Mouse (Mus musculus) liver, embryonic 13.5 days (tissue): ENCODE data around the gene Scgb1b30. TPM values are rescaled to one million over a fixed set of nuclear protein-coding genes. Genes with fewer than 3 reads are reported as not detected.
"Not testable (repeated sequence)": the region's sequence is repeated elsewhere in the genome, so short reads cannot be mapped to it uniquely, and the experiment has no call there.

ENCODE experiments used
- ATAC-seq: fragments of 200-750 bp; cut with Nextera tagmentation; 2 replicates; pipeline ENCODE4 v1.8.0; 2017; ENCODE audit warnings: low read depth, mild to moderate bottlenecking, moderate number of reproducible peaks, moderate library complexity
- DNase-seq: peaks from one replicate; pipeline ENCODE4 v3.0.0; 2022
- H3K27ac ChIP-seq: fragments of 300-500 bp; sonication (generic); 2 replicates; pipeline ENCODE4 v1.5.1; 2015; ENCODE audit warnings: moderate library complexity, mild to moderate bottlenecking, inconsistent platforms
- H3K27me3 ChIP-seq: fragments of 300-500 bp; sonication (generic); 2 replicates; pipeline ENCODE4 v1.6.1; 2015; ENCODE audit warnings: mild to moderate bottlenecking, inconsistent platforms
- H3K36me3 ChIP-seq: fragments of 300-500 bp; sonication (generic); 2 replicates; pipeline ENCODE4 v1.6.1; 2015; ENCODE audit warnings: mild to moderate bottlenecking, inconsistent platforms
- H3K4me1 ChIP-seq: fragments of 300-500 bp; sonication (generic); replicated peaks from 2 replicates; pipeline ENCODE4 v1.6.1; 2015; ENCODE audit warnings: inconsistent platforms
- H3K4me2 ChIP-seq: fragments of 300-500 bp; sonication (generic); 2 replicates; pipeline ENCODE4 v1.6.1; 2015; ENCODE audit warnings: inconsistent platforms, mild to moderate bottlenecking, moderate library complexity
- H3K4me3 ChIP-seq: fragments of 300-500 bp; sonication (generic); replicated peaks from 2 replicates; pipeline ENCODE4 v1.5.1; 2015; ENCODE audit warnings: mild to moderate bottlenecking, inconsistent platforms
- H3K9ac ChIP-seq: fragments of 300-500 bp; sonication (generic); 2 replicates; pipeline ENCODE4 v1.6.1; 2015; ENCODE audit warnings: mild to moderate bottlenecking, inconsistent platforms
- H3K9me3 ChIP-seq: fragments of 300-500 bp; sonication (generic); replicated peaks from 2 replicates; pipeline ENCODE4 v1.6.1; 2016; ENCODE audit warnings: inconsistent platforms
- WGBS: fragments of 180-500 bp; shearing (Covaris S2); methylation state at CpG from one replicate; pipeline ENCODE4 v1.1.7; 2015; ENCODE audit not compliant: insufficient replicate concordance; 5-methylcytosine and 5-hydroxymethylcytosine counted together
- polyA plus RNA-seq: library from polyadenylated mRNA; unstranded; fragments of >200 nt; fragmentation: Nextera tagmentation; extraction: Ambion mirVana; gene quantifications from 2 replicates; pipeline ENCODE4 v1.2.1, GENCODE M21; 2015

Gene Scgb1b30
- polyA plus RNA-seq = not detected in 2 replicates

GRCm38 (mm10) chr7:34094911-34095481 lies at the start of gene Scgb1b30:
TSS of gene Scgb1b30 (plus strand) at chr7:34095431.
- H3K4me2 ChIP-seq = no peak within 1 kb of the TSS
- no peak within 1 kb of the TSS for H3K9ac ChIP-seq
- H3K4me1 ChIP-seq = no peaks in the 10 kb centered on the region
- DNase-seq = no peak
- H3K36me3 ChIP-seq = no peaks in the 10 kb centered on the region
- H3K27me3 ChIP-seq = no peaks in the 10 kb centered on the region
- no peak within 1 kb of the TSS for H3K4me3 ChIP-seq
- H3K9me3 ChIP-seq = peaks cover 4% of the 10 kb centered on the region; the same call in 1 of the 2 replicates
- no peak within 1 kb of the TSS for H3K27ac ChIP-seq
- 59% methylated on average over 3 of the region's 3 CpGs for WGBS
- ATAC-seq = no peak

- not testable (repeated sequence) for H3K27me3 ChIP-seq, H3K4me1 ChIP-seq, H3K27ac ChIP-seq, H3K9me3 ChIP-seq, H3K4me2 ChIP-seq, H3K4me3 ChIP-seq, H3K9ac ChIP-seq, DNase-seq, ATAC-seq, H3K36me3 ChIP-seq
- WGBS = 51% methylated on average over 5 of the region's 5 CpGs
Observed at GRCm38 (mm10) chr7:34068132-34068531, 27.1 kb upstream of the Scgb1b30 start.

- Histone ChIP-seq H3K4me2 (no peak overlapping the region), H3K9ac (no peak overlapping the region), H3K27ac (no peak overlapping the region), H3K36me3 (no peaks in the 10 kb centered on the region), H3K4me1 (no peaks in the 10 kb centered on the region), H3K27me3 (no peaks in the 10 kb centered on the region), H3K9me3 (0 out of 2 replicates have a peak, but pooled peaks cover 4% of the 10 kb centered on the region), H3K4me3 (no peak overlapping the region)
- DNase-seq (no peak), ATAC-seq (no peak)
- WGBS = 37% methylated on average over 2 of the region's 2 CpGs
Observed at GRCm38 (mm10) chr7:34100002-34100401, 4.8 kb downstream of the Scgb1b30 start.

- H3K27me3 ChIP-seq = no peaks in the 10 kb centered on the region
- no peaks in the 10 kb centered on the region for H3K4me1 ChIP-seq
- no peak overlapping the region for H3K9ac ChIP-seq
- H3K27ac ChIP-seq = no peak overlapping the region
- DNase-seq = no peak
- 0 out of 2 replicates have a peak, but pooled peaks cover 4% of the 10 kb centered on the region for H3K9me3 ChIP-seq
- no peaks in the 10 kb centered on the region for H3K36me3 ChIP-seq
- no peak overlapping the region for H3K4me2 ChIP-seq
- ATAC-seq = no peak
- H3K4me3 ChIP-seq = no peak overlapping the region
Observed at GRCm38 (mm10) chr7:34101276-34101675, 6.0 kb downstream of the Scgb1b30 start.

GRCm38 (mm10) chr7:34109190-34109589 lies 14.0 kb downstream of the Scgb1b30 start:
- Histone ChIP-seq H3K4me2 (no peak overlapping the region), H3K9me3 (no peaks in the 10 kb centered on the region), H3K27me3 (no peaks in the 10 kb centered on the region), H3K4me3 (no peak overlapping the region), H3K9ac (no peak overlapping the region), H3K4me1 (no peaks in the 10 kb centered on the region), H3K36me3 (peaks cover 7% of the 10 kb centered on the region), H3K27ac (no peak overlapping the region)
- 69% methylated on average over 5 of the region's 5 CpGs for WGBS
- DNase-seq = no peak
- ATAC-seq = no peak

- no peaks in the 10 kb centered on the region for H3K4me1 ChIP-seq
- ATAC-seq = no peak
- 72% methylated on average over 3 of the region's 3 CpGs for WGBS
- no peak overlapping the region for H3K27ac ChIP-seq
- H3K27me3 ChIP-seq = no peaks in the 10 kb centered on the region
- peaks cover 10% of the 10 kb centered on the region for H3K36me3 ChIP-seq
- DNase-seq = no peak
- no peak overlapping the region for H3K4me3 ChIP-seq
- H3K9ac ChIP-seq = no peak overlapping the region
- H3K4me2 ChIP-seq = no peak overlapping the region
- no peaks in the 10 kb centered on the region for H3K9me3 ChIP-seq
Observed at GRCm38 (mm10) chr7:34116601-34117000, 21.4 kb downstream of the Scgb1b30 start.

- DNase-seq, H3K9ac ChIP-seq, H3K4me1 ChIP-seq, H3K36me3 ChIP-seq, H3K27ac ChIP-seq, H3K9me3 ChIP-seq, H3K4me2 ChIP-seq, H3K4me3 ChIP-seq, H3K27me3 ChIP-seq, ATAC-seq: not testable (repeated sequence)
- WGBS = 33% methylated on average over 1 of the region's 1 CpGs
Observed at GRCm38 (mm10) chr7:34120636-34121035, 25.4 kb downstream of the Scgb1b30 start.

- Histone ChIP-seq H3K4me2 (no peak overlapping the region), H3K27ac (no peak overlapping the region), H3K4me3 (no peak overlapping the region), H3K36me3 (no peaks in the 10 kb centered on the region), H3K9ac (no peak overlapping the region), H3K4me1 (no peaks in the 10 kb centered on the region), H3K27me3 (no peaks in the 10 kb centered on the region), H3K9me3 (no peaks in the 10 kb centered on the region)
- 63% methylated on average over 6 of the region's 6 CpGs for WGBS
- ATAC-seq (no peak), DNase-seq (no peak)
Observed at GRCm38 (mm10) chr7:34122987-34123720, 27.9 kb downstream of the Scgb1b30 start.

GRCm38 (mm10) chr7:34125346-34125745 lies 30.1 kb downstream of the Scgb1b30 start:
- H3K27me3 ChIP-seq = peaks cover 2% of the 10 kb centered on the region
- 78% methylated on average over 9 of the region's 9 CpGs for WGBS
- no peak overlapping the region for H3K27ac ChIP-seq
- H3K4me1 ChIP-seq = no peaks in the 10 kb centered on the region
- no peak for DNase-seq
- no peak for ATAC-seq
- no peak overlapping the region for H3K4me3 ChIP-seq
- H3K9ac ChIP-seq = no peak overlapping the region
- H3K9me3 ChIP-seq = no peaks in the 10 kb centered on the region
- no peaks in the 10 kb centered on the region for H3K36me3 ChIP-seq
- no peak overlapping the region for H3K4me2 ChIP-seq

GRCm38 (mm10) chr7:34126291-34126690 lies 31.1 kb downstream of the Scgb1b30 start:
- Histone ChIP-seq H3K9ac (no peak overlapping the region), H3K4me3 (no peak overlapping the region), H3K36me3 (no peaks in the 10 kb centered on the region), H3K4me2 (no peak overlapping the region), H3K4me1 (no peaks in the 10 kb centered on the region), H3K27ac (no peak overlapping the region), H3K9me3 (no peaks in the 10 kb centered on the region), H3K27me3 (peaks cover 12% of the 10 kb centered on the region)
- ATAC-seq (no peak), DNase-seq (no peak)
- 71% methylated on average over 3 of the region's 3 CpGs for WGBS

GRCm38 (mm10) chr7:34131118-34131517 lies 35.9 kb downstream of the Scgb1b30 start:
- Histone ChIP-seq H3K4me1 (0 out of 2 replicates have a peak, but pooled peaks cover 2% of the 10 kb centered on the region), H3K27ac (no peak overlapping the region), H3K4me2 (no peak overlapping the region), H3K27me3 (peaks cover 53% of the 10 kb centered on the region), H3K4me3 (no peak overlapping the region), H3K36me3 (no peaks in the 10 kb centered on the region), H3K9ac (no peak overlapping the region), H3K9me3 (no peaks in the 10 kb centered on the region)
- DNase-seq = no peak
- 45% methylated on average over 3 of the region's 3 CpGs for WGBS
- ATAC-seq = no peak

GRCm38 (mm10) chr7:34131959-34132354 lies 36.7 kb downstream of the Scgb1b30 start:
- no peaks in the 10 kb centered on the region for H3K36me3 ChIP-seq
- H3K9me3 ChIP-seq = no peaks in the 10 kb centered on the region
- DNase-seq (no peak), ATAC-seq (no peak)
- peak overlapping the region; percentile 13; the same call in 1 of the 2 replicates for H3K9ac ChIP-seq
- H3K4me2 ChIP-seq = peak overlapping the region; percentile 62
- peaks cover 53% of the 10 kb centered on the region for H3K27me3 ChIP-seq
- 13% methylated on average over 3 of the region's 3 CpGs for WGBS
- 0 out of 2 replicates have a peak, but pooled peaks cover 2% of the 10 kb centered on the region for H3K4me1 ChIP-seq
- H3K27ac ChIP-seq = no peak overlapping the region
- peak overlapping the region; percentile 61 for H3K4me3 ChIP-seq
